Mouse (Mus musculus): ENCODE results near the gene Igfbp4. TPM values are rescaled to one million over a fixed set of nuclear protein-coding genes. Genes with fewer than 3 reads are reported as not detected.

The Igfbp4 gene
- polyA plus RNA-seq, 1 experiment from 2014 or later: 252 TPM

- no peak overlapping the region for H3K4me2 ChIP-seq (ENCODE audit: low read depth, low read length, severe bottlenecking)
- no peaks in the 10 kb centered on the region for H3K4me1 ChIP-seq (replicated peaks; ENCODE audit: control insufficient read depth, insufficient read depth, low read length)
- H3K36me3 ChIP-seq (ENCODE audit: control insufficient read depth, insufficient read depth, low read length): peaks cover 30% of the 10 kb centered on the region
- ATAC-seq (replicated peaks; ENCODE audit: low FRiP score) (no peak), DNase-seq (ENCODE audit: low spot score) (no peak)
- H3K27ac ChIP-seq (ENCODE audit: low read depth, low read length): no peak overlapping the region
- 96% methylated on average over 6 of the region's 6 CpGs for WGBS
- H3K27me3 ChIP-seq (ENCODE audit: control insufficient read depth, insufficient read depth, low read length): no peaks in the 10 kb centered on the region
- H3K4me3 ChIP-seq (ENCODE audit: low read depth, low read length): no peak overlapping the region
- no peaks in the 10 kb centered on the region for H3K9me3 ChIP-seq (ENCODE audit: control insufficient read depth, low read length)
- no peak overlapping the region for H3K9ac ChIP-seq (ENCODE audit: low read length)
Observed at GRCm38 (mm10) chr11:99019844-99020243, 21.2 kb upstream of the Igfbp4 start.

- peak overlapping the region; percentile 64 for H3K4me2 ChIP-seq (ENCODE audit: low read depth, low read length, severe bottlenecking)
- peaks cover 14% of the 10 kb centered on the region for H3K36me3 ChIP-seq (ENCODE audit: control insufficient read depth, insufficient read depth, low read length)
- H3K4me3 ChIP-seq (ENCODE audit: low read depth, low read length): peak overlapping the region; percentile 88
- 84% methylated on average over 5 of the region's 5 CpGs for WGBS
- no peak overlapping the region for H3K27ac ChIP-seq (ENCODE audit: low read depth, low read length)
- ATAC-seq (replicated peaks; ENCODE audit: low FRiP score) (no peak), DNase-seq (ENCODE audit: low spot score) (no peak)
- no peaks in the 10 kb centered on the region for H3K4me1 ChIP-seq (replicated peaks; ENCODE audit: control insufficient read depth, insufficient read depth, low read length)
- H3K9me3 ChIP-seq (ENCODE audit: control insufficient read depth, low read length): no peaks in the 10 kb centered on the region
- H3K9ac ChIP-seq (ENCODE audit: low read length): peak overlapping the region; percentile 97
- no peaks in the 10 kb centered on the region for H3K27me3 ChIP-seq (ENCODE audit: control insufficient read depth, insufficient read depth, low read length)
Observed at GRCm38 (mm10) chr11:99022384-99022933, 18.6 kb upstream of the Igfbp4 start.

GRCm38 (mm10) chr11:99023094-99023493 lies 17.9 kb upstream of the Igfbp4 start:
- Histone ChIP-seq H3K4me3 (ENCODE audit: low read depth, low read length) (peak overlapping the region; percentile 88), H3K4me1 (replicated peaks; ENCODE audit: control insufficient read depth, insufficient read depth, low read length) (no peaks in the 10 kb centered on the region), H3K4me2 (ENCODE audit: low read depth, low read length, severe bottlenecking) (peak overlapping the region; percentile 64), H3K9ac (ENCODE audit: low read length) (peak overlapping the region; percentile 97), H3K27ac (ENCODE audit: low read depth, low read length) (no peak overlapping the region), H3K27me3 (ENCODE audit: control insufficient read depth, insufficient read depth, low read length) (no peaks in the 10 kb centered on the region), H3K9me3 (ENCODE audit: control insufficient read depth, low read length) (no peaks in the 10 kb centered on the region), H3K36me3 (ENCODE audit: control insufficient read depth, insufficient read depth, low read length) (peaks cover 11% of the 10 kb centered on the region)
- ATAC-seq (replicated peaks; ENCODE audit: low FRiP score) (no peak), DNase-seq (ENCODE audit: low spot score) (no peak)
- WGBS: 10% methylated on average over 4 of the region's 4 CpGs

- H3K27me3 ChIP-seq (ENCODE audit: control insufficient read depth, insufficient read depth, low read length): no peaks in the 10 kb centered on the region
- no peaks in the 10 kb centered on the region for H3K4me1 ChIP-seq (replicated peaks; ENCODE audit: control insufficient read depth, insufficient read depth, low read length)
- DNase-seq (ENCODE audit: low spot score) (peak; percentile 93), ATAC-seq (replicated peaks; ENCODE audit: low FRiP score) (peak; percentile 94)
- H3K9me3 ChIP-seq (ENCODE audit: control insufficient read depth, low read length): no peaks in the 10 kb centered on the region
- peak within 1 kb of the TSS; percentile 71; the same call in 1 of the 2 replicates for H3K27ac ChIP-seq (ENCODE audit: low read depth, low read length)
- H3K4me3 ChIP-seq (ENCODE audit: low read depth, low read length): peak within 1 kb of the TSS; percentile 88
- WGBS: under 1% methylated on average over 54 of the region's 54 CpGs
- H3K36me3 ChIP-seq (ENCODE audit: control insufficient read depth, insufficient read depth, low read length): peaks cover 11% of the 10 kb centered on the region
- H3K4me2 ChIP-seq (ENCODE audit: low read depth, low read length, severe bottlenecking): peak within 1 kb of the TSS; percentile 64
- H3K9ac ChIP-seq (ENCODE audit: low read length): peak within 1 kb of the TSS; percentile 97
Observed at GRCm38 (mm10) chr11:99023500-99024467, 17.3 kb upstream of the Igfbp4 start, which contains the start of gene Top2a. Top2a (minus strand) TSS chr11:99024189.

- no peaks in the 10 kb centered on the region for H3K9me3 ChIP-seq (ENCODE audit: control insufficient read depth, low read length)
- H3K4me1 ChIP-seq (replicated peaks; ENCODE audit: control insufficient read depth, insufficient read depth, low read length): no peaks in the 10 kb centered on the region
- H3K36me3 ChIP-seq (ENCODE audit: control insufficient read depth, insufficient read depth, low read length): peaks cover 11% of the 10 kb centered on the region
- WGBS: 55% methylated on average over 18 of the region's 18 CpGs
- ATAC-seq (replicated peaks; ENCODE audit: low FRiP score): no peak; the same call in 1 of the 2 replicates
- no peak overlapping the region for H3K27ac ChIP-seq (ENCODE audit: low read depth, low read length)
- peak overlapping the region; percentile 10; the same call in 1 of the 2 replicates for H3K4me3 ChIP-seq (ENCODE audit: low read depth, low read length)
- H3K9ac ChIP-seq (ENCODE audit: low read length): peak overlapping the region; percentile 23; the same call in 1 of the 2 replicates
- peak overlapping the region; percentile 32; the same call in 1 of the 2 replicates for H3K4me2 ChIP-seq (ENCODE audit: low read depth, low read length, severe bottlenecking)
- no peak for DNase-seq (ENCODE audit: low spot score)
- no peaks in the 10 kb centered on the region for H3K27me3 ChIP-seq (ENCODE audit: control insufficient read depth, insufficient read depth, low read length)
Observed at GRCm38 (mm10) chr11:99024468-99025134, 16.4 kb upstream of the Igfbp4 start.

GRCm38 (mm10) chr11:99025878-99026277 lies 15.2 kb upstream of the Igfbp4 start:
- ATAC-seq (replicated peaks; ENCODE audit: low FRiP score): no peak
- Histone ChIP-seq H3K9me3 (ENCODE audit: control insufficient read depth, low read length) (no peaks in the 10 kb centered on the region), H3K27ac (ENCODE audit: low read depth, low read length) (no peak overlapping the region), H3K9ac (ENCODE audit: low read length) (no peak overlapping the region), H3K4me1 (replicated peaks; ENCODE audit: control insufficient read depth, insufficient read depth, low read length) (no peaks in the 10 kb centered on the region), H3K36me3 (ENCODE audit: control insufficient read depth, insufficient read depth, low read length) (peaks cover 1% of the 10 kb centered on the region; the same call in 1 of the 2 replicates), H3K27me3 (ENCODE audit: control insufficient read depth, insufficient read depth, low read length) (no peaks in the 10 kb centered on the region), H3K4me2 (ENCODE audit: low read depth, low read length, severe bottlenecking) (no peak overlapping the region), H3K4me3 (ENCODE audit: low read depth, low read length) (no peak overlapping the region)
- 92% methylated on average over 6 of the region's 6 CpGs for WGBS
- no peak for DNase-seq (ENCODE audit: low spot score)

- H3K4me3 ChIP-seq (ENCODE audit: low read depth, low read length): no peak overlapping the region
- no peak for ATAC-seq (replicated peaks; ENCODE audit: low FRiP score)
- 87% methylated on average over 12 of the region's 12 CpGs for WGBS
Observed at GRCm38 (mm10) chr11:99026899-99027440, 14.1 kb upstream of the Igfbp4 start.

GRCm38 (mm10) chr11:99035350-99035749 lies 5.7 kb upstream of the Igfbp4 start:
- Histone ChIP-seq H3K27me3 (ENCODE audit: control insufficient read depth, insufficient read depth, low read length) (no peaks in the 10 kb centered on the region), H3K4me2 (ENCODE audit: low read depth, low read length, severe bottlenecking) (no peak overlapping the region), H3K36me3 (ENCODE audit: control insufficient read depth, insufficient read depth, low read length) (no peaks in the 10 kb centered on the region), H3K9ac (ENCODE audit: low read length) (no peak overlapping the region), H3K4me3 (ENCODE audit: low read depth, low read length) (no peak overlapping the region), H3K9me3 (ENCODE audit: control insufficient read depth, low read length) (no peaks in the 10 kb centered on the region), H3K27ac (ENCODE audit: low read depth, low read length) (no peak overlapping the region), H3K4me1 (replicated peaks; ENCODE audit: control insufficient read depth, insufficient read depth, low read length) (no peaks in the 10 kb centered on the region)
- 72% methylated on average over 4 of the region's 4 CpGs for WGBS
- DNase-seq (ENCODE audit: low spot score): no peak
- ATAC-seq (replicated peaks; ENCODE audit: low FRiP score): no peak

More at GRCm38 (mm10) chr11:99026899-99027440, 14.1 kb upstream of the Igfbp4 start:
- H3K27me3 ChIP-seq (ENCODE audit: control insufficient read depth, insufficient read depth, low read length): no peaks in the 10 kb centered on the region
- no peak for DNase-seq (ENCODE audit: low spot score)
- no peak overlapping the region for H3K27ac ChIP-seq (ENCODE audit: low read depth, low read length)
- H3K36me3 ChIP-seq (ENCODE audit: control insufficient read depth, insufficient read depth, low read length): no peaks in the 10 kb centered on the region; the same call in 1 of the 2 replicates
- H3K4me2 ChIP-seq (ENCODE audit: low read depth, low read length, severe bottlenecking): no peak overlapping the region
- H3K4me1 ChIP-seq (replicated peaks; ENCODE audit: control insufficient read depth, insufficient read depth, low read length): no peaks in the 10 kb centered on the region
- H3K9ac ChIP-seq (ENCODE audit: low read length): no peak overlapping the region
- no peaks in the 10 kb centered on the region for H3K9me3 ChIP-seq (ENCODE audit: control insufficient read depth, low read length)

Data from forebrain, embryonic 11.5 days (tissue).